Mouse (Mus musculus): Measurements from ENCODE around the gene Ist1.

- TF ChIP-seq CTCF (IDR thresholded peaks at IDR 0.05; ENCODE audit: extremely low read depth, insufficient read depth, insufficient read length, insufficient replicate concordance) (no peak), POLR2A (IDR thresholded peaks at IDR 0.05; ENCODE audit: low read depth, low read length) (no peak)
Observed at GRCm38 (mm10) chr8:109698477-109698876, 5.4 kb upstream of the Ist1 start.
